Mouse (Mus musculus) liver, adult 10 weeks (tissue): ENCODE results near the gene Sult2a2. TPM values are rescaled to one million over a fixed set of nuclear protein-coding genes. Genes with fewer than 3 reads are reported as not detected.

ENCODE experiments used
- polyA plus RNA-seq: library from polyadenylated mRNA; stranded (reverse); fragments of 350-450 nt; fragmentation: Illumina TruSeq; extraction: RNeasy Lipid Tissue Mini Kit (QIAGEN cat#74804); gene quantifications from one replicate; pipeline ENCODE4 v1.2.3, GENCODE M21; 2014; ENCODE audit warnings: low read depth, low replicate concordance

Gene Sult2a2
- polyA plus RNA-seq: 1,854 TPM

GRCm38 (mm10) chr7:13733205-13733604, at the start of gene Sult2a2:
Sult2a2 (plus strand) TSS chr7:13733505.

Other genes starting within 250 kb of the Sult2a2 start
- gene Bsph2, start 162.4 kb upstream of the Sult2a2 start, polyA plus RNA-seq: not detected
- gene Sult2a5, start 109.5 kb upstream of the Sult2a2 start, polyA plus RNA-seq: 28.3 TPM
- 1,053 TPM for gene Sult2a1, start 103.9 kb downstream of the Sult2a2 start, polyA plus RNA-seq